Mouse (Mus musculus): ENCODE data around the gene Prox1. TPM values are rescaled to one million over a fixed set of nuclear protein-coding genes. Genes with fewer than 3 reads are reported as not detected.

Prox1 gene
- polyA plus RNA-seq, 2 experiments = 2.6 to 3.1 TPM

GRCm38 (mm10) chr1:190205691-190206090, 35.2 kb upstream of the Prox1 start:
- H3K27me3 ChIP-seq (ENCODE audit: control insufficient read depth, insufficient read depth, low read length) = no peaks in the 10 kb centered on the region
- no peak overlapping the region for H3K9ac ChIP-seq (ENCODE audit: low read depth, low read length, severe bottlenecking)
- no peak overlapping the region for H3K4me2 ChIP-seq (replicated peaks; ENCODE audit: low read depth, low read length, severe bottlenecking)
- no peaks in the 10 kb centered on the region for H3K9me3 ChIP-seq (ENCODE audit: control insufficient read depth, low read length)
- no peaks in the 10 kb centered on the region for H3K4me1 ChIP-seq (ENCODE audit: control insufficient read depth, insufficient read depth, low read length)
- no peak overlapping the region for H3K27ac ChIP-seq (replicated peaks; ENCODE audit: low read depth, low read length)
- ATAC-seq (ENCODE audit: low FRiP score, low read depth) = no peak
- no peaks in the 10 kb centered on the region for H3K36me3 ChIP-seq (ENCODE audit: control insufficient read depth, insufficient read depth, low read length)
- no peak for DNase-seq (ENCODE audit: low spot score)
- no peak overlapping the region for H3K4me3 ChIP-seq (replicated peaks; ENCODE audit: low read length)
- no peak for TF ChIP-seq POLR2A (IDR thresholded peaks at IDR 0.05; ENCODE audit: borderline replicate concordance, extremely low read depth, insufficient read depth, insufficient read length)
- 96% methylated on average over 2 of the region's 2 CpGs for WGBS

- WGBS = 61% methylated on average over 10 of the region's 10 CpGs
These were observed 34.0 kb upstream of the Prox1 start for GRCm38 (mm10) chr1:190204378-190205070.

GRCm38 (mm10) chr1:190201696-190202095, 31.2 kb upstream of the Prox1 start:
- 89% methylated on average over 6 of the region's 6 CpGs for WGBS

More at GRCm38 (mm10) chr1:190204378-190205070, 34.0 kb upstream of the Prox1 start:
- TF ChIP-seq POLR2A (IDR thresholded peaks at IDR 0.05; ENCODE audit: borderline replicate concordance, extremely low read depth, insufficient read depth, insufficient read length) = no peak
- no peak overlapping the region for H3K27ac ChIP-seq (replicated peaks; ENCODE audit: low read depth, low read length)
- H3K4me1 ChIP-seq (ENCODE audit: control insufficient read depth, insufficient read depth, low read length) = no peaks in the 10 kb centered on the region
- H3K9ac ChIP-seq (ENCODE audit: low read depth, low read length, severe bottlenecking) = no peak overlapping the region
- no peak overlapping the region for H3K4me2 ChIP-seq (replicated peaks; ENCODE audit: low read depth, low read length, severe bottlenecking)
- no peaks in the 10 kb centered on the region for H3K9me3 ChIP-seq (ENCODE audit: control insufficient read depth, low read length)
- no peak overlapping the region for H3K4me3 ChIP-seq (replicated peaks; ENCODE audit: low read length)
- DNase-seq (ENCODE audit: low spot score) = no peak
- H3K36me3 ChIP-seq (ENCODE audit: control insufficient read depth, insufficient read depth, low read length) = no peaks in the 10 kb centered on the region
- no peak for ATAC-seq (ENCODE audit: low FRiP score, low read depth)
- no peaks in the 10 kb centered on the region for H3K27me3 ChIP-seq (ENCODE audit: control insufficient read depth, insufficient read depth, low read length)

GRCm38 (mm10) chr1:190200996-190201395, 30.5 kb upstream of the Prox1 start:
- no peak for ATAC-seq (ENCODE audit: low FRiP score, low read depth)

More at GRCm38 (mm10) chr1:190201696-190202095, 31.2 kb upstream of the Prox1 start:
- no peak overlapping the region for H3K4me2 ChIP-seq (replicated peaks; ENCODE audit: low read depth, low read length, severe bottlenecking)
- H3K27ac ChIP-seq (replicated peaks; ENCODE audit: low read depth, low read length) = no peak overlapping the region
- no peak for ATAC-seq (ENCODE audit: low FRiP score, low read depth)
- no peaks in the 10 kb centered on the region for H3K4me1 ChIP-seq (ENCODE audit: control insufficient read depth, insufficient read depth, low read length)
- no peak overlapping the region for H3K9ac ChIP-seq (ENCODE audit: low read depth, low read length, severe bottlenecking)
- H3K9me3 ChIP-seq (ENCODE audit: control insufficient read depth, low read length) = no peaks in the 10 kb centered on the region
- H3K4me3 ChIP-seq (replicated peaks; ENCODE audit: low read length) = no peak overlapping the region
- no peak for TF ChIP-seq POLR2A (IDR thresholded peaks at IDR 0.05; ENCODE audit: borderline replicate concordance, extremely low read depth, insufficient read depth, insufficient read length)
- H3K36me3 ChIP-seq (ENCODE audit: control insufficient read depth, insufficient read depth, low read length) = no peaks in the 10 kb centered on the region
- no peaks in the 10 kb centered on the region for H3K27me3 ChIP-seq (ENCODE audit: control insufficient read depth, insufficient read depth, low read length)
- no peak for DNase-seq (ENCODE audit: low spot score)

GRCm38 (mm10) chr1:190198247-190198646, 27.7 kb upstream of the Prox1 start:
- Histone ChIP-seq H3K27ac (replicated peaks; ENCODE audit: low read depth, low read length) (no peak overlapping the region), H3K4me1 (ENCODE audit: control insufficient read depth, insufficient read depth, low read length) (no peaks in the 10 kb centered on the region), H3K27me3 (ENCODE audit: control insufficient read depth, insufficient read depth, low read length) (no peaks in the 10 kb centered on the region), H3K4me3 (replicated peaks; ENCODE audit: low read length) (no peak overlapping the region), H3K36me3 (ENCODE audit: control insufficient read depth, insufficient read depth, low read length) (no peaks in the 10 kb centered on the region), H3K4me2 (replicated peaks; ENCODE audit: low read depth, low read length, severe bottlenecking) (no peak overlapping the region), H3K9me3 (ENCODE audit: control insufficient read depth, low read length) (no peaks in the 10 kb centered on the region), H3K9ac (ENCODE audit: low read depth, low read length, severe bottlenecking) (no peak overlapping the region)
- 65% methylated on average over 2 of the region's 2 CpGs for WGBS
- ATAC-seq (ENCODE audit: low FRiP score, low read depth) (no peak), DNase-seq (ENCODE audit: low spot score) (no peak)
- TF ChIP-seq POLR2A (IDR thresholded peaks at IDR 0.05; ENCODE audit: borderline replicate concordance, extremely low read depth, insufficient read depth, insufficient read length) = no peak

More at GRCm38 (mm10) chr1:190200996-190201395, 30.5 kb upstream of the Prox1 start:
- Histone ChIP-seq H3K9ac (ENCODE audit: low read depth, low read length, severe bottlenecking) (no peak overlapping the region), H3K36me3 (ENCODE audit: control insufficient read depth, insufficient read depth, low read length) (no peaks in the 10 kb centered on the region), H3K27ac (replicated peaks; ENCODE audit: low read depth, low read length) (no peak overlapping the region), H3K9me3 (ENCODE audit: control insufficient read depth, low read length) (no peaks in the 10 kb centered on the region), H3K4me1 (ENCODE audit: control insufficient read depth, insufficient read depth, low read length) (no peaks in the 10 kb centered on the region), H3K27me3 (ENCODE audit: control insufficient read depth, insufficient read depth, low read length) (no peaks in the 10 kb centered on the region), H3K4me3 (replicated peaks; ENCODE audit: low read length) (no peak overlapping the region), H3K4me2 (replicated peaks; ENCODE audit: low read depth, low read length, severe bottlenecking) (no peak overlapping the region)
- DNase-seq (ENCODE audit: low spot score) = no peak
- WGBS = 88% methylated on average over 4 of the region's 4 CpGs
- no peak for TF ChIP-seq POLR2A (IDR thresholded peaks at IDR 0.05; ENCODE audit: borderline replicate concordance, extremely low read depth, insufficient read depth, insufficient read length)

All from limb, embryonic 14.5 days (tissue).